Mouse (Mus musculus): ENCODE data around the gene Kng2. TPM values are rescaled to one million over a fixed set of nuclear protein-coding genes. Genes with fewer than 3 reads are reported as not detected.
"Not testable (repeated sequence)": the region's sequence is repeated elsewhere in the genome, so short reads cannot be mapped to it uniquely, and the experiment has no call there.

Gene Kng2
- polyA plus RNA-seq, 1 experiment from 2014 or later: not detected

DNA sequence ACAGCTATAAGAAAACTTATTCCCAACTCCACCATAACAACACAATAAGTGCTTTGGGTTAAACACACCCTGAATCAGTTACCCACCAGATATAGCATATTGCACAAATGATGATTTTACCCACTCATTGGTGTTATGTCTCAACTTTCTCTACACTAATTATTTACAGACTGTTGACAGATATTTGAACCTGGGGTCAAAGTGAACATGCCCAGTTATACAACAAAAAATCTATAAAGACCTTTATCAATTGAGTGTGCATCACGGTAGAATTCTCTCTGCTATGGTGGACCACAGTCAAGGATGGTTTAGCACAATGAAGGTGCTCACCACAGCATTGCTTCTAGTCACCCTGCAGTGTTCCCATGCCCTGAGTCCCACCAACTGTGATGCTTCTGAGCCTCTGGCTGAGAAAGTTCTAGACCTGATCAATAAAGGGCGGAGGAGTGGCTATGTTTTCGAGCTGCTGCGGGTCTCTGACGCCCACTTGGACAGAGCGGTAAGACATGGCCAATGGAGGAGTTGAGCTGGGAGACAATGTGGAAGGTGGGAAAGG lies 78.4 kb downstream of the Kng2 start, which contains the start of gene Hrg:
Gene Hrg, plus strand, starts transcription at position 233 of the 556 bp plus-strand sequence.
- DNase-seq (ENCODE audit: low spot score): no peak
- WGBS: 94% methylated on average over 6 of the region's 6 CpGs
- no peaks in the 10 kb centered on the region for H3K27me3 ChIP-seq (ENCODE audit: control insufficient read depth, insufficient read depth, low read length)

DNA sequence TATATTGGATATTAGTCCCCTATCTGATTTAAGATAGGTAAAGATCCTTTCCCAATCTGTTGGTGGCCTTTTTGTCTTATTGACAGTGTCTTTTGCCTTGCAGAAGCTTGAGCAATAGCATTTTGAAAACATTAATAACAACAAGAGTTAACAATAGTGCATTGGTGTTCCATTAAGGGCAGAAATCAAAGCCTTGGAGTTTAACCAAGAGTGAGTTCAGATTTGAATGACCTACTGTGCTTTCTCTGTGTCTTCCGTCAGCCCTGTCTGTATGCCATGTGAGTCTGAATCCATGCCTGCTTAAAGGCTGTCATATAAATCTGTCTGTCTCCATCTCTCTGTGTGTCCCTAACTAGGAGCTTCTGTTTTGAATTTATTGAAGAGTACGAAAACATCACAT lies 81.9 kb downstream of the Kng2 start:
- H3K27ac ChIP-seq (replicated peaks; ENCODE audit: low read depth, low read length): no peak overlapping the region
- no peak overlapping the region for H3K4me2 ChIP-seq (ENCODE audit: low read depth, severe bottlenecking)
- H3K4me3 ChIP-seq (ENCODE audit: low read depth, low read length): no peak overlapping the region
- H3K27me3 ChIP-seq (ENCODE audit: control insufficient read depth, insufficient read depth, low read length): no peaks in the 10 kb centered on the region
- no peaks in the 10 kb centered on the region for H3K4me1 ChIP-seq (ENCODE audit: control insufficient read depth, insufficient read depth, low read length)
- no peak overlapping the region for H3K9ac ChIP-seq (ENCODE audit: low read length)
- no peak for DNase-seq (ENCODE audit: low spot score)
- no peaks in the 10 kb centered on the region for H3K36me3 ChIP-seq (ENCODE audit: control insufficient read depth, insufficient read depth, low read length)
- WGBS: 87% methylated on average over 2 of the region's 2 CpGs
- no peak for ATAC-seq (ENCODE audit: insufficient number of reproducible peaks, low FRiP score, low TSS enrichment, low read depth)
- H3K9me3 ChIP-seq (ENCODE audit: control insufficient read depth, low read length): no peaks in the 10 kb centered on the region

More for the DNA sequence above, 78.4 kb downstream of the Kng2 start, which contains the start of gene Hrg:
- Histone ChIP-seq H3K27ac (replicated peaks; ENCODE audit: low read depth, low read length) (no peak within 1 kb of the TSS), H3K4me3 (ENCODE audit: low read depth, low read length) (no peak within 1 kb of the TSS), H3K4me1 (ENCODE audit: control insufficient read depth, insufficient read depth, low read length) (no peaks in the 10 kb centered on the region), H3K4me2 (ENCODE audit: low read depth, severe bottlenecking) (no peak within 1 kb of the TSS), H3K9me3 (ENCODE audit: control insufficient read depth, low read length) (no peaks in the 10 kb centered on the region), H3K9ac (ENCODE audit: low read length) (no peak within 1 kb of the TSS), H3K36me3 (ENCODE audit: control insufficient read depth, insufficient read depth, low read length) (no peaks in the 10 kb centered on the region)
- ATAC-seq (ENCODE audit: insufficient number of reproducible peaks, low FRiP score, low TSS enrichment, low read depth): no peak

DNA sequence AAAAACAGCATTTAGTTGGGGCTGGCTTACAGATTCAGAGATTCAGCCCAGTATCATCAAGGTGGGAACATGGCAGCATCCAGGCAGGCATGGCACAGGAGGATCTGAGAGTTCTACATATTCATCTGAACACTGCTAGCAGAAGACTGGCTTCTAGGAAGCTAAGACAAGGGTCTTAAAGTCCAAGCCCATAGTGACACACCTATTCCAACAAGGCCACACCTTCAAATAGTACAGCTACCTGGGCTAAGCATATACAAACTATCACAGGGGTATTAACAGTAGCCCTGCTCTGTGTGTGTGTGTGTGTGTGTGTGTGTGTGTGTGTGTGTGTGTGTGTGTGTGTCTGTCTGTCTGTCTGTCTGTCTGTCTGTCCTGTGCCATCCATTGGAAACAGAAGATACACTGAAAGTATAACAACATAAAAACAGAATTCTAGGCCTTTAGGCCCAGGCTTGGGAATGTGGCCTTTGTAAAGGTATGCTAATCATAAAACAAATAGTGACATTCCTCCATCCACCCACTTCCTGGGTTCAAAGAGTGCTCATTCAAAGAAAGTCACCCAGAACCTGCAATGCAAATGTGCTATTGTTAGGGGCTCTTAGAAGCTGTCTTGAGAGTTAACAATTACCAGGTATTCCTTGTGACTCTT lies 87.3 kb downstream of the Kng2 start:
- not testable (repeated sequence) for H3K9ac ChIP-seq (ENCODE audit: low read length); H3K4me2 ChIP-seq (ENCODE audit: low read depth, severe bottlenecking); H3K27me3 ChIP-seq (ENCODE audit: control insufficient read depth, insufficient read depth, low read length); H3K27ac ChIP-seq (replicated peaks; ENCODE audit: low read depth, low read length); H3K4me3 ChIP-seq (ENCODE audit: low read depth, low read length); H3K4me1 ChIP-seq (ENCODE audit: control insufficient read depth, insufficient read depth, low read length); H3K36me3 ChIP-seq (ENCODE audit: control insufficient read depth, insufficient read depth, low read length); H3K9me3 ChIP-seq (ENCODE audit: control insufficient read depth, low read length); ATAC-seq (ENCODE audit: insufficient number of reproducible peaks, low FRiP score, low TSS enrichment, low read depth); DNase-seq (ENCODE audit: low spot score)

DNA sequence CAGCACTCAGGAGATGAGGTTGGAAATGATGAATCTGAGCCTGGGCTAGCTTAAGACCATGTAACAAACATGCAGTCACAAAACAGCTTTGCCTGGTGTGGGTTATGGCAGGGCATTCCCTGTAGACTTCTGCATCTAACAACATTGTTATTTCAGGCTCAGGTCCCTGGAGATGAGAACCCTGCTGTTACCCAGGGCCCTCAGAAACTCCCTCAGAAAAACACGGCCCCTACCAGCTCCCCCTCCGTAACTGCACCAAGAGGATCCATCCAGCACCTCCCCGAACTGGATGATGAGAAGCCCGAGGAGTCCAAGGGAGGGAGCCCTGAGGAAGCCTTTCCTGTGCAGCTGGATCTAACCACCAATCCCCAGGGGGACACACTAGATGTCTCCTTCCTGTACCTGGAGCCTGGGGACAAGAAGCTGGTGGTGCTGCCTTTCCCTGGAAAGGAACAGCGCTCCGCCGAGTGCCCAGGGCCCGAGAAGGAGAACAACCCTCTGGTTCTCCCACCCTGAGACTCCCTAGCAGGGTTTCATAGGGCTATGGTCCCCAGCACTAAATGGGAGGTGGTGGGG lies 90.1 kb downstream of the Kng2 start:
- ATAC-seq (ENCODE audit: insufficient number of reproducible peaks, low FRiP score, low TSS enrichment, low read depth): no peak

DNA sequence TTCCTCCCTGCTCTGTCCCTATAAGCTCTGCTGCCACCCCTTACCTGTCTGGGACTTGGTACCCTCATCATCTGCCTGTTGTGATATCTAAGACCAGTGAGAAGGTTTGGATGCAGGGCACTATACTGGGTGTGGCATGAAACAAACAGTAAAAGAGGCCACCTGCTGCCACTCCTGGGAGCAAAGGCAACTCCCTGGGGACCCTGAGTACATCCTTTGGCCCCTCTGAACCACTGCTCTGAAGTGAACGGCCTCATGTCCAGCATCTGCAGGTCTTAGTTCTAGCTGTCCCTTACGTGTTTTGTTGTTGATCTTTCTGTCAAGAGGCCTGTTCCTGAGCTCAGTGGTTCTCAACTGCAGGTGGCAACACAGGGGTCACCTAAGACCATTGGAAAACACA lies 90.7 kb downstream of the Kng2 start:
- Histone ChIP-seq H3K4me2 (ENCODE audit: low read depth, severe bottlenecking) (no peak overlapping the region), H3K4me1 (ENCODE audit: control insufficient read depth, insufficient read depth, low read length) (no peaks in the 10 kb centered on the region), H3K27me3 (ENCODE audit: control insufficient read depth, insufficient read depth, low read length) (no peaks in the 10 kb centered on the region), H3K27ac (replicated peaks; ENCODE audit: low read depth, low read length) (no peak overlapping the region), H3K9me3 (ENCODE audit: control insufficient read depth, low read length) (no peaks in the 10 kb centered on the region), H3K4me3 (ENCODE audit: low read depth, low read length) (no peak overlapping the region), H3K36me3 (ENCODE audit: control insufficient read depth, insufficient read depth, low read length) (no peaks in the 10 kb centered on the region), H3K9ac (ENCODE audit: low read length) (no peak overlapping the region)
- 89% methylated on average over 2 of the region's 2 CpGs for WGBS
- DNase-seq (ENCODE audit: low spot score) (no peak), ATAC-seq (ENCODE audit: insufficient number of reproducible peaks, low FRiP score, low TSS enrichment, low read depth) (no peak)

More for the DNA sequence above, 90.1 kb downstream of the Kng2 start:
- Histone ChIP-seq H3K4me3 (ENCODE audit: low read depth, low read length) (no peak overlapping the region), H3K4me1 (ENCODE audit: control insufficient read depth, insufficient read depth, low read length) (no peaks in the 10 kb centered on the region), H3K4me2 (ENCODE audit: low read depth, severe bottlenecking) (no peak overlapping the region), H3K27ac (replicated peaks; ENCODE audit: low read depth, low read length) (no peak overlapping the region), H3K36me3 (ENCODE audit: control insufficient read depth, insufficient read depth, low read length) (no peaks in the 10 kb centered on the region), H3K9me3 (ENCODE audit: control insufficient read depth, low read length) (no peaks in the 10 kb centered on the region), H3K9ac (ENCODE audit: low read length) (no peak overlapping the region), H3K27me3 (ENCODE audit: control insufficient read depth, insufficient read depth, low read length) (no peaks in the 10 kb centered on the region)
- no peak for DNase-seq (ENCODE audit: low spot score)
- WGBS: 82% methylated on average over 8 of the region's 8 CpGs

DNA sequence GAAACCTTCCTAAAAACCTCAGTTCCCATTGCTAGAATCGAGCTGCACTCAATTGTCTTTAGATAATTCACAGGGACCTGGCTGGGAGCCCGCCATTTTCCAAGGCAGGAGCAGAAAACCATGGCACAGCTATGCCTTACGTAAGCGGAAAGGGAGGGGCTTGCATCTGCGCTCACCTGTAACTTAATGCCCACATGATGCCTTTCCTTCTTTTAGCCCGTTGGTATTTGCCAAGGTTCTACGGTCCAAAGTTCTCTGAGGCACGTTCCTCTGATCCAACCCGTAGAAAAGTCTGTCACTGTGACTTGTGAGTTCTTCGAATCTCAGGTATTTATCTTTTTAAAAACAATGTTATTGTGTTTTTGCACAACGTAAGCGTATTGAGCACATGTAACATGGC lies 91.7 kb downstream of the Kng2 start:
- ATAC-seq (ENCODE audit: insufficient number of reproducible peaks, low FRiP score, low TSS enrichment, low read depth): no peak
- Histone ChIP-seq H3K36me3 (ENCODE audit: control insufficient read depth, insufficient read depth, low read length) (no peaks in the 10 kb centered on the region), H3K4me2 (ENCODE audit: low read depth, severe bottlenecking) (no peak overlapping the region), H3K4me1 (ENCODE audit: control insufficient read depth, insufficient read depth, low read length) (no peaks in the 10 kb centered on the region), H3K9me3 (ENCODE audit: control insufficient read depth, low read length) (no peaks in the 10 kb centered on the region), H3K9ac (ENCODE audit: low read length) (no peak overlapping the region), H3K27me3 (ENCODE audit: control insufficient read depth, insufficient read depth, low read length) (no peaks in the 10 kb centered on the region), H3K27ac (replicated peaks; ENCODE audit: low read depth, low read length) (no peak overlapping the region), H3K4me3 (ENCODE audit: low read depth, low read length) (no peak overlapping the region)
- DNase-seq (ENCODE audit: low spot score): no peak
- WGBS: 91% methylated on average over 12 of the region's 12 CpGs

Other genes with a start within 250 kb of the Kng2 start
- not detected in 2 replicates for gene Crygs, start 217.9 kb downstream of the Kng2 start, polyA plus RNA-seq (2014; fragmentation: Nextera tagmentation; extraction: Ambion mirVana)
- 37.9 and 39.9 TPM in 2 replicates for gene Tbccd1, start 171.8 kb downstream of the Kng2 start, polyA plus RNA-seq (2014; fragmentation: Nextera tagmentation; extraction: Ambion mirVana)
- 106 and 112 TPM in 2 replicates for gene Dnajb11, start 171.6 kb downstream of the Kng2 start, polyA plus RNA-seq (2014; fragmentation: Nextera tagmentation; extraction: Ambion mirVana)
- gene Ahsg, start 138.2 kb downstream of the Kng2 start, polyA plus RNA-seq (2014; fragmentation: Nextera tagmentation; extraction: Ambion mirVana): not detected in 2 replicates
- not detected in 2 replicates for gene Fetub, start 111.1 kb downstream of the Kng2 start, polyA plus RNA-seq (2014; fragmentation: Nextera tagmentation; extraction: Ambion mirVana)
- not detected in 2 replicates for gene Hrg, start 78.4 kb downstream of the Kng2 start, polyA plus RNA-seq (2014; fragmentation: Nextera tagmentation; extraction: Ambion mirVana)
- 0.33 TPM in 1 of 2 replicates, not detected in the other for gene Kng1, start 28.4 kb upstream of the Kng2 start, polyA plus RNA-seq (2014; fragmentation: Nextera tagmentation; extraction: Ambion mirVana)
- gene Eif4a2, start 78.0 kb upstream of the Kng2 start, polyA plus RNA-seq (2014; fragmentation: Nextera tagmentation; extraction: Ambion mirVana): 228 and 233 TPM in 2 replicates
- gene Rfc4, start 98.3 kb upstream of the Kng2 start, polyA plus RNA-seq (2014; fragmentation: Nextera tagmentation; extraction: Ambion mirVana): 203 and 210 TPM in 2 replicates
- not detected in 2 replicates for gene Adipoq, start 117.1 kb upstream of the Kng2 start, polyA plus RNA-seq (2014; fragmentation: Nextera tagmentation; extraction: Ambion mirVana)
- gene St6gal1, start 195.3 kb upstream of the Kng2 start, polyA plus RNA-seq (2014; fragmentation: Nextera tagmentation; extraction: Ambion mirVana): 29.1 and 30.4 TPM in 2 replicates

All from limb, embryonic 11.5 days (tissue).